Mouse (Mus musculus): ENCODE results near the gene Ihh.

The Ihh gene

GRCm38 (mm10) chr1:74947986-74948670 lies 3.3 kb downstream of the Ihh start:
- peak; percentile 26 for DNase-seq (ENCODE audit: low read depth, low spot score)

- no peak for DNase-seq (ENCODE audit: low read depth, low spot score)
These were observed 9.7 kb downstream of the Ihh start for GRCm38 (mm10) chr1:74941651-74942360.

GRCm38 (mm10) chr1:74939762-74940161 lies 11.7 kb downstream of the Ihh start:
- peak; percentile 28 for DNase-seq (ENCODE audit: low read depth, low spot score)

- DNase-seq (ENCODE audit: low read depth, low spot score): no peak
These were observed 15.1 kb downstream of the Ihh start for GRCm38 (mm10) chr1:74936221-74936830.

- DNase-seq (ENCODE audit: low read depth, low spot score): peak; percentile 74
These were observed 16.1 kb downstream of the Ihh start, which contains the start of gene Cfap65 for GRCm38 (mm10) chr1:74935402-74935801. TSS of gene Cfap65 (minus strand) at chr1:74935599.

GRCm38 (mm10) chr1:74927621-74928296 lies 23.7 kb downstream of the Ihh start:
- no peak for DNase-seq (ENCODE audit: low read depth, low spot score)

GRCm38 (mm10) chr1:74926721-74927120 lies 24.8 kb downstream of the Ihh start:
- DNase-seq (ENCODE audit: low read depth, low spot score): peak; percentile 39

- no peak for DNase-seq (ENCODE audit: low read depth, low spot score)
These were observed 27.0 kb downstream of the Ihh start for GRCm38 (mm10) chr1:74924464-74924863.

- peak; percentile 59 for DNase-seq (ENCODE audit: low read depth, low spot score)
These were observed 35.8 kb downstream of the Ihh start for GRCm38 (mm10) chr1:74915706-74916105.

GRCm38 (mm10) chr1:74902191-74902590 lies 49.3 kb downstream of the Ihh start:
- DNase-seq (ENCODE audit: low read depth, low spot score): no peak

- DNase-seq (ENCODE audit: low read depth, low spot score): peak; percentile 86
These were observed 49.8 kb downstream of the Ihh start for GRCm38 (mm10) chr1:74901686-74902085.

GRCm38 (mm10) chr1:74900341-74901285 lies 50.9 kb downstream of the Ihh start:
- peak; percentile 29 for DNase-seq (ENCODE audit: low read depth, low spot score)

GRCm38 (mm10) chr1:74898656-74899431 lies 52.6 kb downstream of the Ihh start:
- no peak for DNase-seq (ENCODE audit: low read depth, low spot score)

GRCm38 (mm10) chr1:74897976-74898375 lies 53.5 kb downstream of the Ihh start:
- DNase-seq (ENCODE audit: low read depth, low spot score): no peak
